Mouse (Mus musculus): ENCODE data around the gene Tagap.

GRCm38 (mm10) chr17:7915791-7916190 is 10.0 kb upstream of the Tagap start:
- TF ChIP-seq CTCF (conservative IDR thresholded peaks at IDR 0.05; ENCODE audit: insufficient read depth, insufficient read length, low read depth, low read length) (no peak), POLR2A (IDR thresholded peaks at IDR 0.05; ENCODE audit: low read depth, low read length) (no peak)
